Mouse (Mus musculus): Measurements from ENCODE around the gene Acot6. TPM values are rescaled to one million over a fixed set of nuclear protein-coding genes. Genes with fewer than 3 reads are reported as not detected.

Gene Acot6
- polyA plus RNA-seq, 1 experiment from 2014 or later = 0.97 TPM

- peaks cover 5% of the 10 kb centered on the region for H3K4me1 ChIP-seq (replicated peaks)
- no peak for DNase-seq (ENCODE audit: low spot score)
- H3K27me3 ChIP-seq (ENCODE audit: insufficient read depth, poor library complexity, severe bottlenecking) = no peaks in the 10 kb centered on the region
- no peak overlapping the region for H3K27ac ChIP-seq
- H3K36me3 ChIP-seq = no peaks in the 10 kb centered on the region
- H3K9me3 ChIP-seq = no peaks in the 10 kb centered on the region
- H3K4me3 ChIP-seq = no peak overlapping the region
- 78% methylated on average over 1 of the region's 1 CpGs for WGBS
Observed at GRCm38 (mm10) chr12:84109924-84110323, 9.5 kb downstream of the Acot6 start.

GRCm38 (mm10) chr12:84110814-84111213 is 10.4 kb downstream of the Acot6 start:
- no peaks in the 10 kb centered on the region for H3K9me3 ChIP-seq
- no peak overlapping the region for H3K4me3 ChIP-seq
- DNase-seq (ENCODE audit: low spot score) = no peak
- H3K27ac ChIP-seq = no peak overlapping the region
- WGBS = 91% methylated on average over 4 of the region's 4 CpGs
- peaks cover 10% of the 10 kb centered on the region for H3K4me1 ChIP-seq (replicated peaks)
- H3K27me3 ChIP-seq (ENCODE audit: insufficient read depth, poor library complexity, severe bottlenecking) = no peaks in the 10 kb centered on the region
- H3K36me3 ChIP-seq = no peaks in the 10 kb centered on the region

- 53% methylated on average over 6 of the region's 6 CpGs for WGBS
- H3K4me3 ChIP-seq = peak overlapping the region; percentile 91
- H3K27ac ChIP-seq = peak overlapping the region; percentile 91
- peaks cover 10% of the 10 kb centered on the region for H3K4me1 ChIP-seq (replicated peaks)
- no peaks in the 10 kb centered on the region for H3K9me3 ChIP-seq
- no peaks in the 10 kb centered on the region for H3K36me3 ChIP-seq
- no peak for DNase-seq (ENCODE audit: low spot score)
- no peaks in the 10 kb centered on the region for H3K27me3 ChIP-seq (ENCODE audit: insufficient read depth, poor library complexity, severe bottlenecking)
Observed at GRCm38 (mm10) chr12:84113676-84114075, 13.2 kb downstream of the Acot6 start.

- peak; percentile 97 for DNase-seq (ENCODE audit: low spot score)
- 3% methylated on average over 30 of the region's 35 CpGs for WGBS
- peak within 1 kb of the TSS; percentile 91 for H3K27ac ChIP-seq
Observed at GRCm38 (mm10) chr12:84114153-84114994, 13.9 kb downstream of the Acot6 start, which contains the start of gene Dnal1. Dnal1 (plus strand) TSS chr12:84114366.

GRCm38 (mm10) chr12:84119584-84119983 is 19.1 kb downstream of the Acot6 start:
- 96% methylated on average over 5 of the region's 5 CpGs for WGBS

More at GRCm38 (mm10) chr12:84114153-84114994, 13.9 kb downstream of the Acot6 start, which contains the start of gene Dnal1:
- H3K27me3 ChIP-seq (ENCODE audit: insufficient read depth, poor library complexity, severe bottlenecking) = no peaks in the 10 kb centered on the region
- no peaks in the 10 kb centered on the region for H3K36me3 ChIP-seq
- peaks cover 10% of the 10 kb centered on the region for H3K4me1 ChIP-seq (replicated peaks)
- peak within 1 kb of the TSS; percentile 91 for H3K4me3 ChIP-seq
- no peaks in the 10 kb centered on the region for H3K9me3 ChIP-seq

GRCm38 (mm10) chr12:84125892-84126291 is 25.4 kb downstream of the Acot6 start:
- H3K36me3 ChIP-seq = peaks cover 42% of the 10 kb centered on the region
- no peak for DNase-seq (ENCODE audit: low spot score)
- no peaks in the 10 kb centered on the region for H3K9me3 ChIP-seq
- no peak overlapping the region for H3K4me3 ChIP-seq
- no peaks in the 10 kb centered on the region for H3K4me1 ChIP-seq (replicated peaks)
- H3K27ac ChIP-seq = no peak overlapping the region
- WGBS = 84% methylated on average over 12 of the region's 12 CpGs
- H3K27me3 ChIP-seq (ENCODE audit: insufficient read depth, poor library complexity, severe bottlenecking) = no peaks in the 10 kb centered on the region

More at GRCm38 (mm10) chr12:84119584-84119983, 19.1 kb downstream of the Acot6 start:
- no peaks in the 10 kb centered on the region for H3K9me3 ChIP-seq
- no peaks in the 10 kb centered on the region for H3K27me3 ChIP-seq (ENCODE audit: insufficient read depth, poor library complexity, severe bottlenecking)
- DNase-seq (ENCODE audit: low spot score) = no peak
- 0 out of 2 replicates have a peak, but pooled peaks cover 1% of the 10 kb centered on the region for H3K36me3 ChIP-seq
- peaks cover 8% of the 10 kb centered on the region for H3K4me1 ChIP-seq (replicated peaks)
- H3K27ac ChIP-seq = no peak overlapping the region
- no peak overlapping the region for H3K4me3 ChIP-seq

- 86% methylated on average over 2 of the region's 2 CpGs for WGBS
- Histone ChIP-seq H3K9me3 (no peaks in the 10 kb centered on the region), H3K4me3 (no peak overlapping the region), H3K27ac (no peak overlapping the region), H3K4me1 (replicated peaks) (no peaks in the 10 kb centered on the region), H3K27me3 (ENCODE audit: insufficient read depth, poor library complexity, severe bottlenecking) (no peaks in the 10 kb centered on the region), H3K36me3 (peaks cover 48% of the 10 kb centered on the region)
- DNase-seq (ENCODE audit: low spot score) = no peak
Observed at GRCm38 (mm10) chr12:84126899-84127298, 26.4 kb downstream of the Acot6 start.

GRCm38 (mm10) chr12:84128576-84128975 is 28.1 kb downstream of the Acot6 start:
- Histone ChIP-seq H3K27me3 (ENCODE audit: insufficient read depth, poor library complexity, severe bottlenecking) (no peaks in the 10 kb centered on the region), H3K27ac (no peak overlapping the region), H3K36me3 (peaks cover 53% of the 10 kb centered on the region), H3K4me1 (replicated peaks) (no peaks in the 10 kb centered on the region), H3K4me3 (no peak overlapping the region), H3K9me3 (no peaks in the 10 kb centered on the region)
- no peak for DNase-seq (ENCODE audit: low spot score)
- WGBS = 87% methylated on average over 6 of the region's 6 CpGs

- no peak overlapping the region for H3K27ac ChIP-seq
- H3K4me3 ChIP-seq = no peak overlapping the region
- H3K4me1 ChIP-seq (replicated peaks) = no peaks in the 10 kb centered on the region
- DNase-seq (ENCODE audit: low spot score) = no peak
- 94% methylated on average over 8 of the region's 8 CpGs for WGBS
- H3K9me3 ChIP-seq = no peaks in the 10 kb centered on the region
- H3K36me3 ChIP-seq = peaks cover 49% of the 10 kb centered on the region
- no peaks in the 10 kb centered on the region for H3K27me3 ChIP-seq (ENCODE audit: insufficient read depth, poor library complexity, severe bottlenecking)
Observed at GRCm38 (mm10) chr12:84129931-84130330, 29.5 kb downstream of the Acot6 start.

GRCm38 (mm10) chr12:84132265-84132664 is 31.8 kb downstream of the Acot6 start:
- Histone ChIP-seq H3K4me1 (replicated peaks) (no peaks in the 10 kb centered on the region), H3K36me3 (peaks cover 60% of the 10 kb centered on the region), H3K27me3 (ENCODE audit: insufficient read depth, poor library complexity, severe bottlenecking) (no peaks in the 10 kb centered on the region), H3K4me3 (no peak overlapping the region), H3K27ac (no peak overlapping the region), H3K9me3 (no peaks in the 10 kb centered on the region)
- DNase-seq (ENCODE audit: low spot score) = no peak
- WGBS = 62% methylated on average over 3 of the region's 3 CpGs

- peaks cover 42% of the 10 kb centered on the region for H3K36me3 ChIP-seq
- H3K27ac ChIP-seq = no peak overlapping the region
- WGBS = 89% methylated on average over 7 of the region's 7 CpGs
- H3K4me1 ChIP-seq (replicated peaks) = peaks cover 9% of the 10 kb centered on the region
- no peak overlapping the region for H3K4me3 ChIP-seq
- DNase-seq (ENCODE audit: low spot score) = no peak
- H3K9me3 ChIP-seq = no peaks in the 10 kb centered on the region
- no peaks in the 10 kb centered on the region for H3K27me3 ChIP-seq (ENCODE audit: insufficient read depth, poor library complexity, severe bottlenecking)
Observed at GRCm38 (mm10) chr12:84137131-84137530, 36.7 kb downstream of the Acot6 start.

- Histone ChIP-seq H3K27ac (no peak overlapping the region), H3K9me3 (no peaks in the 10 kb centered on the region), H3K36me3 (peaks cover 48% of the 10 kb centered on the region), H3K4me3 (no peak overlapping the region), H3K4me1 (replicated peaks) (peaks cover 17% of the 10 kb centered on the region), H3K27me3 (ENCODE audit: insufficient read depth, poor library complexity, severe bottlenecking) (no peaks in the 10 kb centered on the region)
- 76% methylated on average over 4 of the region's 4 CpGs for WGBS
- no peak for DNase-seq (ENCODE audit: low spot score)
Observed at GRCm38 (mm10) chr12:84140135-84140534, 39.7 kb downstream of the Acot6 start.

GRCm38 (mm10) chr12:84141271-84141670 is 40.8 kb downstream of the Acot6 start:
- no peaks in the 10 kb centered on the region for H3K27me3 ChIP-seq (ENCODE audit: insufficient read depth, poor library complexity, severe bottlenecking)
- 89% methylated on average over 4 of the region's 4 CpGs for WGBS
- H3K36me3 ChIP-seq = peaks cover 39% of the 10 kb centered on the region
- H3K4me1 ChIP-seq (replicated peaks) = peaks cover 17% of the 10 kb centered on the region
- H3K9me3 ChIP-seq = no peaks in the 10 kb centered on the region
- H3K4me3 ChIP-seq = no peak overlapping the region
- no peak for DNase-seq (ENCODE audit: low spot score)
- peak overlapping the region; percentile 66; the same call in 1 of the 2 replicates for H3K27ac ChIP-seq
